Mouse (Mus musculus): ENCODE measurements around the gene Pla2g7.

Pla2g7 gene

GRCm38 (mm10) chr17:43580456-43580855, 12.6 kb downstream of the Pla2g7 start:
- no peak for DNase-seq (ENCODE audit: low read depth, low spot score)

- DNase-seq (ENCODE audit: low read depth, low spot score) = no peak
Observed at GRCm38 (mm10) chr17:43581012-43581467, 13.1 kb downstream of the Pla2g7 start.

- DNase-seq (ENCODE audit: low read depth, low spot score) = no peak
Observed at GRCm38 (mm10) chr17:43584771-43585170, 16.9 kb downstream of the Pla2g7 start.

DNA sequence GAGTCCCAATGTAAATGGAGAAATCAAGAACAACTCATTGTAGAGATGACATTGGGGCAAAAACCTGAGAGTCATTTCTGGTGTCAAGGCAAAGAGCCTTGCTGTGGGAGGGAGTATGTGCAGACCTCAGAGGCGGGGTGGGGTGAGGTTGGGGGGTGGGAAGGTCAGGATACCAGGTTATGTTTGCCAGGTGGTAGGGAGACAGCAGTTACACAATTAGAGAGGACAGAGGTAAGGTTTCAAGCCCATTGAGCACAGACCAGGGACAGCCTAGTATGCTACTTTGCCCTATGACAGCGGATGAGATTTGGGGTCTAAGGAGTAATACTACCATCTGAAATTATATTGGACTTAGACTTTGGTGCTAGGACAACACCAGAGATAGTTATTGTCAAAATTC, 19.4 kb downstream of the Pla2g7 start:
- no peak for DNase-seq (ENCODE audit: low read depth, low spot score)

- no peak for DNase-seq (ENCODE audit: low read depth, low spot score)
Observed at GRCm38 (mm10) chr17:43589750-43590149, 21.9 kb downstream of the Pla2g7 start.

DNA sequence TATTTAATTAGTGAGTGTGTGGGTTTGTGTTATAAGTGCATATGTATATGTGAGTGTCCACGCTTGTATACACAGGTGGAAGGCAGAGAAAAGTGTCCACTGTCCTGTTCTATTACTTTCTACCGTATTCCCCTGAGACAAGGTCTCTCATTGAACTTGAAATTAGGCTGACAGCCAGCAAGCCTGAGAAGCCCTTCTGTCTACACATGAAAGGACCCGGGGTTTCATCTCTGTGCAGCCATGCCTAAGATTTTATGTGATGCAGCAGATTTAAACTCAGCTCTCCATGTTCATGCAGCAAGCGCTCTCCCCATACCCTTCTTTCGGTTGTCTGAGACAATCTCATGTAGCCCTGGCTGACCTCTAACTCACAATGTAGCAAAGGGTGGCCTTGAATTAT, 22.6 kb downstream of the Pla2g7 start:
- DNase-seq (ENCODE audit: low read depth, low spot score) = no peak

DNA sequence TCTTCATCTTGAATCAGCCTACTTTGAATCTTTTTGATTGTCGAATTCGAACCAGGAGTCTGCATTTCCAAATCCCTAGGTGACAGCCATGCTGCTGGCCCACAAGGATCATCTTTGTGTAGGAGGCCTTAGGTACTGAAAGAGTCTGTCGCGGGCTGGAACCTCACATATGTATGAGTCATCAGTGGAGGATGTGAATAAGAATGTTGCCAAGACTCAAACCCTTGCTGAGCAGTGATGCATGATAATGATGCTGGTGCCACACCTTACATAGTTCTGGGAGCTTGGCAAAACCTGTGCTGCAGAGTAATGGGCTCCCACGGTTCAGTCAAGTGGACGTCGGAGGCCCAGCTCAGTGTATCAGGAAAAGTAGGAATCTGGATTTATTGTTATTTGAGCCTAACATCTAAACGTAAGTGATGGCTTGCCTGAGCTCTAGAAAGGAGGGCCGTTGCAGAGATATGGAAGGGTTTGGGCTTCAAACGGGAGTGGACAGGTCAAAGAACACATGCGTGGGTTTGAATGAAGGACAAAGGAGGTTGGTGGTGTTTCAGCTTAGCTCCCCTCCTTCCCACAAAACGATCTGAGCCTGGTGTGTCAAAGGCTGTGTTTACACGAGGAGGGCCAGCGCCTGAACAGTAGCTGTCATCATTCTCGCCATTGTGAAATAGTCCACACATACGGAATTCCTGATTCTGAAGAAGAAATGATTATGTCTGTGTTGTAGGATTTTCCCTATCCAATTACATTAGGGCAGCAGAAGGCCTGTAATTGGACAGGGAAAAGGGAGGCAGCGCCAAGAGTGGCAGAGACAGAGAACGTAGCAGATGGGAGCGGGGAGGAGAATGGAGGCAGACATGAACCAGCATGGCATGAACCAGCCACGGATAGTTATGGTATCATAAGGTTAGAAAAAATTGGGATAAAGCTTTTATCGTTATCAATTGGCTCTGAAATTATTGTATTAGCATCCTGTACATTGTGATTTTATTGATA, 24.7 kb downstream of the Pla2g7 start:
- no peak for DNase-seq (ENCODE audit: low read depth, low spot score)

DNA sequence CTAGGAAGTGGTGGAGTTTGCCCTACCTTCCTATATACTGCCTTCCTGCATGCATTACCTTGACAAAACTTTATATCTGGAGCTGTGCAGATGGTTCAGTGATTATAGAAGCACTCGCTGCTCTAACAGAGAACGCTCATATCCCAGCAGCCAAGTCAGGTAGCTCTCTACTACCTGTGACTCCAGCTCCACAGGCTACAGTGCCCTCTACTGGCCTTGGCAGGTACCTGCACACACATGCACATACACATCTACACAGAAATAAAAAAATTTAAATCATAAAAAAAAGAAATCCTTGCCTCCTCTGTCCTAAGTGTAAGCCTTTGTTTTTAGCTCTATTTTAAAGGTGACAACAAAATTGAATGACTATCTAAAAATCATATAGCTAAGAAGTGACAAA, 29.8 kb downstream of the Pla2g7 start:
- no peak for DNase-seq (ENCODE audit: low read depth, low spot score)

GRCm38 (mm10) chr17:43598706-43599105, 30.8 kb downstream of the Pla2g7 start:
- DNase-seq (ENCODE audit: low read depth, low spot score) = no peak

- DNase-seq (ENCODE audit: low read depth, low spot score) = peak; percentile 72
Observed at GRCm38 (mm10) chr17:43606704-43607103, 38.8 kb downstream of the Pla2g7 start.

- peak; percentile 78 for DNase-seq (ENCODE audit: low read depth, low spot score)
Observed at GRCm38 (mm10) chr17:43611586-43611985, 43.7 kb downstream of the Pla2g7 start.

DNA sequence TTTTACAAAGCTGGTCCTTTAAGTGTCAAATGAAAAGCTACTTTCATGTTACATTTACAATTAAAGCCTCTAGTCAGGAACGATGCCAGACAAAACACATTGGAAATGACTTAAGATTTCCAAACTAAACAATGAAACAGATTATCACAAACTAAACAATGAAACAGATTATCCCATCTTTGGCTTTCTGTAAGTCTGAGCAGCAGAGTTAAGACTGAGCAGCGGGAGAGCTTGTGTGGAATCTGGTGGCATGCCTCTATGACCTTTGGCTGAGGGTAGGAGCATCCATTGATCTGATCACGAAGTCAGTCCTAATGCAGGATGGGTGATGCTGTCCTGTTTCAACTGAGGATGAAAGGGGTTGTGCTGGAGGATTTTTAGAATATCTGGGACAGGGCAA, 44.3 kb downstream of the Pla2g7 start:
- DNase-seq (ENCODE audit: low read depth, low spot score) = no peak

DNA sequence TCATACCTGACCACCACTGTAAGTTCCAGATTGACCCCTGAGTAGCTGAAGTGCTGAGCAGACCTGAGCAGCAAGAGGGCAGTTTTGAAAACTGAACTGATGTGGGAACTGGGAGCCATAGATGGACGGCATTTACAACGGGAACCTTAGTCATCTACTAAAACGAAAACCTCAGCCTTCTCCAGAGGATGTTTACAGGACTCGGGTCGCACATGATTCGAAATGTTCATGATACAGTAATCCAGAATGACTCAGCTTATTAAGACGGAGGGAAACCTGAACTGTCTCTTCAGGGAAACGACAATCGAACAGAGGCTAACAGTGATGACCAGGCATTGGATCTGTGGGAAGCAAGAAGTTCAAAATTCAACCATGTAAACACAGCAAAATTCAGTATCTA, 51.3 kb downstream of the Pla2g7 start:
- DNase-seq (ENCODE audit: low read depth, low spot score) = no peak

DNA sequence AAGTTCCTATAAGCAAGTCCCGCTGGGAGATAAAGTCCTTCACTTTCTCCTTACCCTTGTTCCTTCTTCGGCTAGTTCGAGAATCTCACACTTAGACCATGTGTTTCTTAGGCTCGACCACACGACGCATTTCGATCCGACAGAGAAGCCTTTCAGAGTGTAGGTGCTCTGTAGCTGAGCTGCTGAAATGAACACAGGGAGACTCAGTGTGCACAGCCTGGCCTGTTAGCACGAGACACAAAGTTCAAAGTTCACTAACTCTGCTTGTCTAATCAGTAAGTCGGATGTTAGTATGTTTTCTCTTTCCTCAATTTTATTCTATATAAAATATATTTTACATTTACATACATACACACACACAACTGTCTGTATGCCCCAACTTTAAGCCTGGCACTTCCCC, 54.2 kb downstream of the Pla2g7 start:
- DNase-seq (ENCODE audit: low read depth, low spot score) = no peak

DNA sequence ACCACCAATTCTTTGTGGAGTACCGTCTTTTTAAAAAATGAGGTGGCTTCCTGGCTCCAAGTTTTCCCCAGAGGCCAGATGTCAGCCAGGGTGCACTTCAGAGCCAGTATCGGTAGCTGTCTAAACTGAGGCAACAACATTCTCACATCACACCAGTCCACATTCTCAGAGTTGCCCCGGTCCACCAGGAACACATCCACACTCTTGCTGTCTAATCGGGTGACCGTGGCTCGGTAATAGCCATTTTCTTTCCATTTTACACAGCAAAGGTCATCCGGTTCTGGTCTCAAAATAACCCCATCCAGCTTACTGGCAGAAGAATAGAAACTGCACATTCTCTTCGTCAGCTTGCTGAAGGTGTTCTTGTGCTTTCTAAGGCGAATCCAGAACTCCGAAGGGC, 60.3 kb downstream of the Pla2g7 start:
- no peak for DNase-seq (ENCODE audit: low read depth, low spot score)

DNA sequence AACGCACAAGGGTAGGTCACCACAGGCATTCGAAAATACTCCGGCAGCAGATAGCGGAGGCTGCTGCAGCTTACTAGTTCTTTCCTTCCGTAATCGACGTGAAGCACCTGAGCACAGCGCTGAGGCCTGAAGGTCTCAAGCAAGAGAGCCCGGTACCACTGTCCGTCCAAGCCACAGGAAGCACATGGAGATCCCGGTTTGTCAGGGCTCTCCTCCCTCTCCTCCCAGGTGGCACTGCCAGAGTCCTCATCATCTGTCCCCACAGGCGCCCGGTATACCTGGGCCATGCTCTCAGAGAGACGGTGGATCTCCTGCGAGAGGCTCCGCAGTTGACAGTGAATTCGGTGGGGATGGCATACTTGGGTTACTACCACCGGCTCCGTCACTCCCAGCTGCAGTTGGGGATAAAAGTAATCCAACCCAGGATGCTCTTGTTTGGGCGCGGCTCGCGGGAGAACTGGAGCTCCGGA, 61.2 kb downstream of the Pla2g7 start:
- DNase-seq (ENCODE audit: low read depth, low spot score) = no peak

DNA sequence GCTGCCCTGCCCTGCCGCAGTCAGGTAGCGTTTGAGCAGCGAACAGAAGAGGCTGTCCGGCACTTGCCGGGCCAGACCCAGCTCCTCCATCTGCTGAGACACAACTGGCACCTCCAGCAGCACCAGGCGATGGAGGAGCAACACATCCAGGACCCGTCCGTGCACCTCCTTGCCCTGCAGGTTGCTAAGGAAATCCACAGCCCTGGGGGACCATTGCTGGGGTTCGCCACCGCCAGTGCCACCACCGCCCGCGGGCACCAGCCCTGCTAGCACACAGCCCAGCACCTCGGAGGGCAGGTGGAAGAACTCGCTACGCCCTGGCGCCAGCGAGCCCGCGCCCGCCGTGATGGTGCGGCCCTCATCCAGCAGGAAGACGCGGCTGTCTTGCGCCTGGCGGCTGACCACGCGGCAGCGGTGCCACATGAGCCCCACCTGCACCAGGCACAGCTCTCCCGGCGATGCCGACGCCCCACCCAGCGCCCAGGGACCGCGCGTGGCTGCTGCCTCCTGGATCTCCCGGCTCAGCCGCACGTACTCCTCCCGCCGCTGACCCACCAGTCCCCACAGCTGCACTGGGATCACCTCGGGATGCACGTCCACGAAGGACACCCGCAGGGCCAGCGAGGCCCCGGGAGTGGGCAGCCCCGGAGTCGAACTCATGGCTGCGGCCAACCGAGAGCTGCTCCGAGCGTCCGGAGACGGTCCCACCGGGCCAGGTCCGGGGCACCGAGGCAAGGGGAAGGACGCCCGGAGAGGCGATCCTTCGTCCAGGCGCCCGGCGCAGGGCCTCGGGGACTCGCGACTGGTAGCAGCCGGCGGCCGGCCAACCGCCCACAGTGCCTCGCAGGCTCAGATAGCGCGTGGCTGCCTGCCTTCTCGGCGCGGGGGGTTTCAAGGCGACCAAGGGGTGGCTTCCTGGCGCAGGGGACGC, 61.9 kb downstream of the Pla2g7 start, which contains the start of gene Tdrd6:
Tdrd6 (minus strand) TSS at position 804 of the 931 bp plus-strand sequence.
- DNase-seq (ENCODE audit: low read depth, low spot score) = no peak

- no peak for DNase-seq (ENCODE audit: low read depth, low spot score)
Observed at GRCm38 (mm10) chr17:43630427-43630760, 62.5 kb downstream of the Pla2g7 start.

DNA sequence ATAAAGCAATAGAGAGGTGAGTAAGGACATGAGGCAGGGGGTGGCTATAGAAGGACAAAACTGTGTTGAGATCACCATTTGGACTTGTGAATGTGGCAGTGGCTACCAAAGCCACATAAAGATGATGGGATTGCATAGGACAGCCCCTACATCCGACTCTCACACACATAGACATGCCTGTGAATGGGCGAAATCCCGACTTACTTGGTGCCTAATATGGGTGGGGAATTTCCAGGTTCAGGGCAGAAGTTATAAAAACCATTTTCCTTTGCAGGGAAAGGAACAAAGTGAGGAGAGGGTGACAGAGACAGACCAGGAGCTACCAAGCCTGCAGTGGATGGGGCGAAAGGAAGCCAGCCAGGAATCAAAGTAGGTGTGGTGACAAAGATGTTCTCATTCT, 69.2 kb downstream of the Pla2g7 start:
- DNase-seq (ENCODE audit: low read depth, low spot score) = no peak

DNA sequence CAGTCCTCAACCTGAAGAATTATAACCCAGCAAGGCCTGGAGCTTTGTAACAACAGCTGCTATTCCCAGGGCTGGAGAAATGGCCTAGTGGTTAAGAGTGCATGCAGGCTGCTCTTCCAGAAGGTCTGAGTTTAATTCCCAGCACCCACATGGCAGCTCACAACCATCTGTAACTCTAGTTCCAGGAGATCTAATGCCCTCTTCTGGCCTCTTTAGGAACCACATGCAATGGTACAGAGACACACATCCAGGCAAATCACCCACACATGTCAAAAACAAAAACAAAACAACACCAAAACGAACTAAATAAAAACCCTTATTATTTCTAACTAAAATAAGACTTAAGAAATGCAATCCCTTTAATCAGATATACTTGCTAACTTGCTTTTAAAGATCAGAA, 72.9 kb downstream of the Pla2g7 start:
- DNase-seq (ENCODE audit: low read depth, low spot score) = no peak

- DNase-seq (ENCODE audit: low read depth, low spot score) = no peak
Observed at GRCm38 (mm10) chr17:43643191-43643590, 75.3 kb downstream of the Pla2g7 start.

DNA sequence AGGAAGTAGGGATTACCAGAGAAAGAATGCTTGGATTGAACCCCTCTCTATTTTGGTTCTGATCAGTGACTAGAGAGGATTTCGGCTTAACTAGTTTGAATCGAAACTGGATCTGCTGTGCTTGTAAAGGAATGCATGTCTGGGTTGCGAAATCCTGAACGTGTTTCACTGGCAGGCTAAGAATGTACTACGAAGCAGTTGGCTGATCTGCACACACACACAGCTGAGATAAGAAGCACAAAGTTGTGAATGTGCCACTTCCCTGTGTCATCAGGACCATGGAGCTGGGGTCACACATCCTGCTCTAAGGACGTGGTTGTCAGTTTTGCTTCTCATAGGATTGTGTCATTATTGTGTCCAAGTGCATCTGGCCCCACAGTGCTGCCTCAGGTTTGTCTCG, 76.5 kb downstream of the Pla2g7 start:
- no peak for DNase-seq (ENCODE audit: low read depth, low spot score)

Data from forelimb bud, embryonic 11.5 days (tissue).